Mouse (Mus musculus): ENCODE results near the gene Unc13c. TPM values are rescaled to one million over a fixed set of nuclear protein-coding genes. Genes with fewer than 3 reads are reported as not detected.

Unc13c gene
- 5.5 and 7.6 TPM in 2 replicates for polyA plus RNA-seq (2012; rRNA removed)

GRCm38 (mm10) chr9:73968641-73969121 is at the start of gene Unc13c:
Gene Unc13c, minus strand, starts transcription at chr9:73968966.
- peak within 1 kb of the TSS; percentile 38 for H3K4me3 ChIP-seq (ENCODE audit: insufficient read depth, low read length)
- 0 out of 2 replicates have a peak, but pooled peaks have one; percentile 8 for TF ChIP-seq POLR2A (IDR thresholded peaks at IDR 0.05; ENCODE audit: extremely low read depth, insufficient read depth, low read length)
- 0 out of 2 replicates have a peak, but pooled peaks have one; percentile 17 for TF ChIP-seq CTCF (IDR thresholded peaks at IDR 0.05; ENCODE audit: extremely low read depth, insufficient read depth, low read length)
- peak within 1 kb of the TSS; percentile 62; the same call in 1 of the 2 replicates for H3K27ac ChIP-seq (ENCODE audit: insufficient read depth, low read length)
- H3K4me1 ChIP-seq (ENCODE audit: control insufficient read depth, insufficient read depth, low read length) = peaks cover 1% of the 10 kb centered on the region; the same call in 1 of the 2 replicates

- Histone ChIP-seq H3K4me1 (ENCODE audit: control insufficient read depth, insufficient read depth, low read length) (no peaks in the 10 kb centered on the region), H3K27ac (ENCODE audit: insufficient read depth, low read length) (no peak overlapping the region), H3K4me3 (ENCODE audit: insufficient read depth, low read length) (no peak overlapping the region)
- TF ChIP-seq POLR2A (IDR thresholded peaks at IDR 0.05; ENCODE audit: extremely low read depth, insufficient read depth, low read length) (no peak), CTCF (IDR thresholded peaks at IDR 0.05; ENCODE audit: extremely low read depth, insufficient read depth, low read length) (no peak)
These were observed 39.4 kb upstream of the Unc13c start for GRCm38 (mm10) chr9:74007976-74008686.

- TF ChIP-seq CTCF (IDR thresholded peaks at IDR 0.05; ENCODE audit: extremely low read depth, insufficient read depth, low read length) = no peak
- no peak for TF ChIP-seq POLR2A (IDR thresholded peaks at IDR 0.05; ENCODE audit: extremely low read depth, insufficient read depth, low read length)
- H3K4me3 ChIP-seq (ENCODE audit: insufficient read depth, low read length) = no peak overlapping the region
- no peaks in the 10 kb centered on the region for H3K4me1 ChIP-seq (ENCODE audit: control insufficient read depth, insufficient read depth, low read length)
- no peak overlapping the region for H3K27ac ChIP-seq (ENCODE audit: insufficient read depth, low read length)
These were observed 33.7 kb upstream of the Unc13c start for GRCm38 (mm10) chr9:74002388-74002990.

- Histone ChIP-seq H3K4me3 (ENCODE audit: insufficient read depth, low read length) (no peak overlapping the region), H3K27ac (ENCODE audit: insufficient read depth, low read length) (no peak overlapping the region), H3K4me1 (ENCODE audit: control insufficient read depth, insufficient read depth, low read length) (no peaks in the 10 kb centered on the region)
- TF ChIP-seq POLR2A (IDR thresholded peaks at IDR 0.05; ENCODE audit: extremely low read depth, insufficient read depth, low read length) (no peak), CTCF (IDR thresholded peaks at IDR 0.05; ENCODE audit: extremely low read depth, insufficient read depth, low read length) (no peak)
These were observed 19.3 kb upstream of the Unc13c start for GRCm38 (mm10) chr9:73988096-73988495.

GRCm38 (mm10) chr9:73987236-73987635 is 18.5 kb upstream of the Unc13c start:
- H3K4me1 ChIP-seq (ENCODE audit: control insufficient read depth, insufficient read depth, low read length) = no peaks in the 10 kb centered on the region
- no peak for TF ChIP-seq POLR2A (IDR thresholded peaks at IDR 0.05; ENCODE audit: extremely low read depth, insufficient read depth, low read length)
- TF ChIP-seq CTCF (IDR thresholded peaks at IDR 0.05; ENCODE audit: extremely low read depth, insufficient read depth, low read length) = no peak
- H3K4me3 ChIP-seq (ENCODE audit: insufficient read depth, low read length) = no peak overlapping the region
- no peak overlapping the region for H3K27ac ChIP-seq (ENCODE audit: insufficient read depth, low read length)

GRCm38 (mm10) chr9:73982597-73983344 is 14.0 kb upstream of the Unc13c start:
- Histone ChIP-seq H3K4me1 (ENCODE audit: control insufficient read depth, insufficient read depth, low read length) (no peaks in the 10 kb centered on the region), H3K27ac (ENCODE audit: insufficient read depth, low read length) (no peak overlapping the region), H3K4me3 (ENCODE audit: insufficient read depth, low read length) (no peak overlapping the region)
- TF ChIP-seq CTCF (IDR thresholded peaks at IDR 0.05; ENCODE audit: extremely low read depth, insufficient read depth, low read length) (peak; percentile 75), POLR2A (IDR thresholded peaks at IDR 0.05; ENCODE audit: extremely low read depth, insufficient read depth, low read length) (no peak)

GRCm38 (mm10) chr9:73972327-73972988 is 3.7 kb upstream of the Unc13c start:
- TF ChIP-seq POLR2A (IDR thresholded peaks at IDR 0.05; ENCODE audit: extremely low read depth, insufficient read depth, low read length) = no peak
- TF ChIP-seq CTCF (IDR thresholded peaks at IDR 0.05; ENCODE audit: extremely low read depth, insufficient read depth, low read length) = no peak
- Histone ChIP-seq H3K4me1 (ENCODE audit: control insufficient read depth, insufficient read depth, low read length) (no peaks in the 10 kb centered on the region), H3K4me3 (ENCODE audit: insufficient read depth, low read length) (no peak overlapping the region), H3K27ac (ENCODE audit: insufficient read depth, low read length) (no peak overlapping the region)

GRCm38 (mm10) chr9:73970717-73971116 is 2.0 kb upstream of the Unc13c start:
- Histone ChIP-seq H3K27ac (ENCODE audit: insufficient read depth, low read length) (no peak overlapping the region), H3K4me3 (ENCODE audit: insufficient read depth, low read length) (no peak overlapping the region), H3K4me1 (ENCODE audit: control insufficient read depth, insufficient read depth, low read length) (no peaks in the 10 kb centered on the region)
- no peak for TF ChIP-seq POLR2A (IDR thresholded peaks at IDR 0.05; ENCODE audit: extremely low read depth, insufficient read depth, low read length)
- no peak for TF ChIP-seq CTCF (IDR thresholded peaks at IDR 0.05; ENCODE audit: extremely low read depth, insufficient read depth, low read length)

Data from cortical plate, adult 2 months (tissue).